Mouse (Mus musculus): ENCODE results near the gene Lsamp. TPM values are rescaled to one million over a fixed set of nuclear protein-coding genes. Genes with fewer than 3 reads are reported as not detected.

The Lsamp gene
- polyA plus RNA-seq, 1 experiment: 0.04 TPM

GRCm38 (mm10) chr16:41826899-41827604 lies 1842.9 kb downstream of the Lsamp start:
- H3K27me3 ChIP-seq (ENCODE audit: control insufficient read depth, insufficient read depth, low read length): no peaks in the 10 kb centered on the region
- DNase-seq (ENCODE audit: low read depth in 1 of 2, low spot score in 2 of 2): no peak
- no peaks in the 10 kb centered on the region for H3K36me3 ChIP-seq (ENCODE audit: control insufficient read depth, insufficient read depth, low read length)
- H3K27ac ChIP-seq (ENCODE audit: insufficient read depth, low read length): no peak overlapping the region
- H3K4me1 ChIP-seq (ENCODE audit: control insufficient read depth, insufficient read depth, insufficient read length): no peaks in the 10 kb centered on the region
- TF ChIP-seq POLR2A (IDR thresholded peaks at IDR 0.05; ENCODE audit: low read depth, low read length) (no peak), CTCF (IDR thresholded peaks at IDR 0.05; ENCODE audit: extremely low read depth, insufficient read depth, insufficient read length, insufficient replicate concordance) (no peak)
- 61% methylated on average over 5 of the region's 5 CpGs for WGBS
- H3K4me3 ChIP-seq (ENCODE audit: extremely low read depth, insufficient read depth, insufficient read length): no peak overlapping the region

DNA sequence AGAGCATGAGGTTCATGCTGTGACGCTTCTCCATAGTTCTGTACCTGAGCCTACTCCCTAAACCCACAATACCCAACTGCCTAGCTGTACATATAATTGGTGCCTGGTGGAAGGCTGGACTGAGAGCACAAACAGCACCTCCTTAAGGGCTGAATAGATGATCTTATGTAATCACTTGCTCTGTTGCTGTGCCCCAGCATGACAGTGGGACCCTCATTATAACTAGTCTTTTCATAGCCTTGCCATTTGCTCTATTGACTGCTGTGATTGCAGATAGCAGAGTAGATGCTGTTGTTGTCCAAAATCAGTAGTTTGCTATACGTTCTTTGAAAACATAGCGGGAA lies 1843.4 kb downstream of the Lsamp start:
- H3K36me3 ChIP-seq (ENCODE audit: control insufficient read depth, insufficient read depth, low read length): no peaks in the 10 kb centered on the region
- DNase-seq (ENCODE audit: low read depth in 1 of 2, low spot score in 2 of 2): no peak
- H3K27ac ChIP-seq (ENCODE audit: insufficient read depth, low read length): no peak overlapping the region
- H3K27me3 ChIP-seq (ENCODE audit: control insufficient read depth, insufficient read depth, low read length): no peaks in the 10 kb centered on the region
- TF ChIP-seq POLR2A (IDR thresholded peaks at IDR 0.05; ENCODE audit: low read depth, low read length): no peak
- no peaks in the 10 kb centered on the region for H3K4me1 ChIP-seq (ENCODE audit: control insufficient read depth, insufficient read depth, insufficient read length)
- no peak overlapping the region for H3K4me3 ChIP-seq (ENCODE audit: extremely low read depth, insufficient read depth, insufficient read length)
- 89% methylated on average over 3 of the region's 3 CpGs for WGBS

DNA sequence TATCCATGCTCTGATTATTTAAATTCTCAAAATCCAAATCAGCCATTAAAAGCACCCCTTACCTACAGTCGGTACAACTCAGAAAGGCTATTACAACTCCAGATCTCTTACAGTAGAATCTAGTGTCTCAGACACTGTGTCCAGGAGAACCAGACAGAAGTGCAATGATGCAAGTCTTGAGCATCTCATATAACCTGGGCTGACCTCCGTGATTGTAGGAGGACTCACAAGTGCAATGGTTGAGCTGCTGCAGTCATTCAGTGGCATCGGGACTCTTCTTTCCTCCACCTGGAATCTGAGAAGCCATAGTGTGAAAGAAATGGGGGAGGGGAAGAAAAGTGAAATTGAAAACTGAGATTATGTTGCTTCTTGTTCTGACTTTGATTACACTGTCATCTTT lies 1850.5 kb downstream of the Lsamp start:
- Histone ChIP-seq H3K27ac (ENCODE audit: insufficient read depth, low read length) (no peak overlapping the region), H3K4me1 (ENCODE audit: control insufficient read depth, insufficient read depth, insufficient read length) (no peaks in the 10 kb centered on the region), H3K4me3 (ENCODE audit: extremely low read depth, insufficient read depth, insufficient read length) (no peak overlapping the region), H3K27me3 (ENCODE audit: control insufficient read depth, insufficient read depth, low read length) (no peaks in the 10 kb centered on the region), H3K36me3 (ENCODE audit: control insufficient read depth, insufficient read depth, low read length) (no peaks in the 10 kb centered on the region)
- TF ChIP-seq CTCF (IDR thresholded peaks at IDR 0.05; ENCODE audit: extremely low read depth, insufficient read depth, insufficient read length, insufficient replicate concordance) (no peak), POLR2A (IDR thresholded peaks at IDR 0.05; ENCODE audit: low read depth, low read length) (no peak)
- 81% methylated on average over 3 of the region's 3 CpGs for WGBS
- no peak for DNase-seq (ENCODE audit: low read depth in 1 of 2, low spot score in 2 of 2)

DNA sequence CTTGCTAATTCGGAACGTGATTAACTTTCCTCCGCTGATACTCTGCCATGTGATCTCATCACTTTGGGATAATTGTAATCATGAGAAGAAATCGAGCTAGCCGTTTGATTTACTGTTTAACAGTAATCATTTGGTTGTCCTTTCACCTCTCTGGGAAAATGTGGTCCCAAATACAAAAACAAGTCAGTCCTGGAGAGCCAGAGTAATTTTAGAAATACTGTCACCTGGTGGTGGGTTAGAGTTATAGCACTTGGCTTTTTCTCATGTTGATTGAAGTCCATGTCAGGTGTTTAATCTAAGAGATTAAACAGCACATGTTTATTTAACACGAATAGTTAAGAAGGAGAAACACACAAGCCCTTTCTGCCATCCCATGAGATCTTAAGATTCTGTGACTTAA lies 1851.6 kb downstream of the Lsamp start:
- H3K27me3 ChIP-seq (ENCODE audit: control insufficient read depth, insufficient read depth, low read length): no peaks in the 10 kb centered on the region
- no peaks in the 10 kb centered on the region for H3K36me3 ChIP-seq (ENCODE audit: control insufficient read depth, insufficient read depth, low read length)
- no peak overlapping the region for H3K27ac ChIP-seq (ENCODE audit: insufficient read depth, low read length)
- H3K4me1 ChIP-seq (ENCODE audit: control insufficient read depth, insufficient read depth, insufficient read length): no peaks in the 10 kb centered on the region
- DNase-seq (ENCODE audit: low read depth in 1 of 2, low spot score in 2 of 2): no peak
- TF ChIP-seq CTCF (IDR thresholded peaks at IDR 0.05; ENCODE audit: extremely low read depth, insufficient read depth, insufficient read length, insufficient replicate concordance): no peak
- no peak for TF ChIP-seq POLR2A (IDR thresholded peaks at IDR 0.05; ENCODE audit: low read depth, low read length)
- H3K4me3 ChIP-seq (ENCODE audit: extremely low read depth, insufficient read depth, insufficient read length): no peak overlapping the region
- 59% methylated on average over 6 of the region's 6 CpGs for WGBS

DNA sequence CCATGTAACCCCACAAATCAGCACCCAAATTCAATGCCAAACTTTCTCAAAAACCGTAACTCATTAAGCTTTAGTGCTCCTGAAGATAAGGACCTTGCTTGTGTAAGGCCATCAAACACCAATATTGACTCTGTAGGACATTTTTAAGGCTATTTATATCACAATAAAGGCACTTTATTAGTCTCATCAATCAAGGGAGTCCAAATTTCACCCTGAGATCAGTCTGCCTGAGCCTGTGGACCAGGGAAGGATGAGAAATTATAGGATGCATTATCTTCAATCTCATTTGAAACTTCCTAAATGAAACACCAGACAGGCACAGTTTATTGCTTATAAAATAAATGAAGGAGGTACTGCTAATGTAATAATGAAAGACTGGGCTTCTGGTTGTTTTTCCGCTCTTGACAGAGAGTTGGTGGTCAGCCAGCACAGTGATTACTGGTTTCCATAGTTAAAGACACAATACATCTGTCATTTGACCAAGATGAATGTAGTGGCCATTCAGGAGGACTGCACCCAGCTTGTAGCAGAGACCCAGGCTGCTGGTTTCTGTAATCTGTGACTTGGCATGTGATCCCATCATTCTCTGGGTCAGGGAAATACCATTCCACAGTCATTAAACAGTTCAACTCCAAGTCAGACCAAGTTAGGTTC lies 1855.7 kb downstream of the Lsamp start:
- H3K4me3 ChIP-seq (ENCODE audit: extremely low read depth, insufficient read depth, insufficient read length): no peak overlapping the region
- WGBS: 89% methylated on average over 2 of the region's 2 CpGs
- H3K27me3 ChIP-seq (ENCODE audit: control insufficient read depth, insufficient read depth, low read length): no peaks in the 10 kb centered on the region
- TF ChIP-seq CTCF (IDR thresholded peaks at IDR 0.05; ENCODE audit: extremely low read depth, insufficient read depth, insufficient read length, insufficient replicate concordance): no peak
- TF ChIP-seq POLR2A (IDR thresholded peaks at IDR 0.05; ENCODE audit: low read depth, low read length): no peak
- H3K27ac ChIP-seq (ENCODE audit: insufficient read depth, low read length): no peak overlapping the region
- no peak for DNase-seq (ENCODE audit: low read depth in 1 of 2, low spot score in 2 of 2)
- H3K4me1 ChIP-seq (ENCODE audit: control insufficient read depth, insufficient read depth, insufficient read length): no peaks in the 10 kb centered on the region
- H3K36me3 ChIP-seq (ENCODE audit: control insufficient read depth, insufficient read depth, low read length): no peaks in the 10 kb centered on the region

DNA sequence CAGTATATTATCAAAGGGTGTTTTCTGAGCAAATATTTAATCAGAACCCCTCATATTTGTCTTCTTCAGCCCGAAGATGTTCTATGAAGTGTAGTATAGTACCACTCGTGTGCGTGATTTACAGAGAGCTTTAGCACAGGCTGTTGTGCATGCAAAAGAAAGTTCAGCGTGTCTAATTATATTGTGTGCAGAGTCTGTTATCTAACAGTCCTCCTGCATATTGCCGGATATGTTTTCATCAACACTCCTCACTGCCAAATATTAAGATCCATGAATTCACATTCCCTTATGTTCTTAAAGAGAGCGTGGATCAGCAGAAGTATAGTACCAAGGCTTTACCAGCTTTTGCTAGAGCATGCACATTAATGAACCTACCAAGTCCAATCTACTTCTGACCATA lies 1862.7 kb downstream of the Lsamp start:
- Histone ChIP-seq H3K4me3 (ENCODE audit: extremely low read depth, insufficient read depth, insufficient read length) (no peak overlapping the region), H3K27ac (ENCODE audit: insufficient read depth, low read length) (no peak overlapping the region), H3K27me3 (ENCODE audit: control insufficient read depth, insufficient read depth, low read length) (no peaks in the 10 kb centered on the region), H3K36me3 (ENCODE audit: control insufficient read depth, insufficient read depth, low read length) (no peaks in the 10 kb centered on the region), H3K4me1 (ENCODE audit: control insufficient read depth, insufficient read depth, insufficient read length) (no peaks in the 10 kb centered on the region)
- 88% methylated on average over 6 of the region's 6 CpGs for WGBS
- TF ChIP-seq POLR2A (IDR thresholded peaks at IDR 0.05; ENCODE audit: low read depth, low read length): no peak
- no peak for TF ChIP-seq CTCF (IDR thresholded peaks at IDR 0.05; ENCODE audit: extremely low read depth, insufficient read depth, insufficient read length, insufficient replicate concordance)
- no peak for DNase-seq (ENCODE audit: low read depth in 1 of 2, low spot score in 2 of 2)

- no peaks in the 10 kb centered on the region for H3K27me3 ChIP-seq (ENCODE audit: control insufficient read depth, insufficient read depth, low read length)
- H3K27ac ChIP-seq (ENCODE audit: insufficient read depth, low read length): no peak overlapping the region
- H3K36me3 ChIP-seq (ENCODE audit: control insufficient read depth, insufficient read depth, low read length): no peaks in the 10 kb centered on the region
- TF ChIP-seq POLR2A (IDR thresholded peaks at IDR 0.05; ENCODE audit: low read depth, low read length): no peak
- no peak for TF ChIP-seq CTCF (IDR thresholded peaks at IDR 0.05; ENCODE audit: extremely low read depth, insufficient read depth, insufficient read length, insufficient replicate concordance)
- H3K4me3 ChIP-seq (ENCODE audit: extremely low read depth, insufficient read depth, insufficient read length): no peak overlapping the region
- 89% methylated on average over 6 of the region's 6 CpGs for WGBS
- H3K4me1 ChIP-seq (ENCODE audit: control insufficient read depth, insufficient read depth, insufficient read length): no peaks in the 10 kb centered on the region
- no peak for DNase-seq (ENCODE audit: low read depth in 1 of 2, low spot score in 2 of 2)
Measured at GRCm38 (mm10) chr16:41871917-41872593, 1887.9 kb downstream of the Lsamp start.
